Mouse (Mus musculus) heart, embryonic 12.5 days (tissue): ENCODE data around the gene 2410004B18Rik. TPM values are rescaled to one million over a fixed set of nuclear protein-coding genes. Genes with fewer than 3 reads are reported as not detected.
A peak's percentile ranks its signal among the peaks of the same experiment; 100 is the strongest.

ENCODE experiments used
- ATAC-seq: fragments of 200-750 bp; cut with Nextera tagmentation; 2 replicates; pipeline ENCODE4 v1.8.0; 2017; ENCODE audit warnings: moderate TSS enrichment, moderate library complexity; ENCODE audit not compliant: insufficient number of reproducible peaks, low FRiP score
- H3K27ac ChIP-seq: fragments of 300-500 bp; sonication (generic); 2 replicates; pipeline ENCODE4 v1.5.1; 2016; ENCODE audit warnings: mild to moderate bottlenecking, moderate library complexity; ENCODE audit not compliant: poor library complexity, severe bottlenecking
- H3K27me3 ChIP-seq: fragments of 300-500 bp; sonication (generic); replicated peaks from 2 replicates; pipeline ENCODE4 v1.6.1; 2016; ENCODE audit warnings: mild to moderate bottlenecking, moderate library complexity
- H3K36me3 ChIP-seq: fragments of 300-500 bp; sonication (generic); 2 replicates; pipeline ENCODE4 v1.6.1; 2016; ENCODE audit warnings: mild to moderate bottlenecking, moderate library complexity
- H3K4me1 ChIP-seq: fragments of 300-500 bp; sonication (generic); replicated peaks from 2 replicates; pipeline ENCODE4 v1.6.1; 2016; ENCODE audit warnings: mild to moderate bottlenecking
- H3K4me2 ChIP-seq: fragments of 300-500 bp; sonication (generic); 2 replicates; pipeline ENCODE4 v1.6.1; 2016; ENCODE audit warnings: mild to moderate bottlenecking, moderate library complexity
- H3K4me3 ChIP-seq: fragments of 300-500 bp; sonication (generic); 2 replicates; pipeline ENCODE4 v1.5.1; 2016; ENCODE audit warnings: mild to moderate bottlenecking
- H3K9ac ChIP-seq: fragments of 300-500 bp; sonication (generic); 2 replicates; pipeline ENCODE4 v1.6.1; 2016; ENCODE audit warnings: mild to moderate bottlenecking, moderate library complexity
- H3K9me3 ChIP-seq: fragments of 300-500 bp; sonication (generic); replicated peaks from 2 replicates; pipeline ENCODE4 v1.6.1; 2016; ENCODE audit warnings: mild to moderate bottlenecking, moderate library complexity
- WGBS: fragments of 180-500 bp; shearing (Covaris S2); methylation state at CpG from one replicate; pipeline ENCODE4 v1.1.7; 2016; 5-methylcytosine and 5-hydroxymethylcytosine counted together
- polyA plus RNA-seq: library from polyadenylated mRNA; unstranded; fragments of >200 nt; fragmentation: Nextera tagmentation; extraction: Ambion mirVana; gene quantifications from 2 replicates; pipeline ENCODE4 v1.2.1, GENCODE M21; 2016

Gene 2410004B18Rik
- 46.6 and 47.2 TPM in 2 replicates for polyA plus RNA-seq

DNA sequence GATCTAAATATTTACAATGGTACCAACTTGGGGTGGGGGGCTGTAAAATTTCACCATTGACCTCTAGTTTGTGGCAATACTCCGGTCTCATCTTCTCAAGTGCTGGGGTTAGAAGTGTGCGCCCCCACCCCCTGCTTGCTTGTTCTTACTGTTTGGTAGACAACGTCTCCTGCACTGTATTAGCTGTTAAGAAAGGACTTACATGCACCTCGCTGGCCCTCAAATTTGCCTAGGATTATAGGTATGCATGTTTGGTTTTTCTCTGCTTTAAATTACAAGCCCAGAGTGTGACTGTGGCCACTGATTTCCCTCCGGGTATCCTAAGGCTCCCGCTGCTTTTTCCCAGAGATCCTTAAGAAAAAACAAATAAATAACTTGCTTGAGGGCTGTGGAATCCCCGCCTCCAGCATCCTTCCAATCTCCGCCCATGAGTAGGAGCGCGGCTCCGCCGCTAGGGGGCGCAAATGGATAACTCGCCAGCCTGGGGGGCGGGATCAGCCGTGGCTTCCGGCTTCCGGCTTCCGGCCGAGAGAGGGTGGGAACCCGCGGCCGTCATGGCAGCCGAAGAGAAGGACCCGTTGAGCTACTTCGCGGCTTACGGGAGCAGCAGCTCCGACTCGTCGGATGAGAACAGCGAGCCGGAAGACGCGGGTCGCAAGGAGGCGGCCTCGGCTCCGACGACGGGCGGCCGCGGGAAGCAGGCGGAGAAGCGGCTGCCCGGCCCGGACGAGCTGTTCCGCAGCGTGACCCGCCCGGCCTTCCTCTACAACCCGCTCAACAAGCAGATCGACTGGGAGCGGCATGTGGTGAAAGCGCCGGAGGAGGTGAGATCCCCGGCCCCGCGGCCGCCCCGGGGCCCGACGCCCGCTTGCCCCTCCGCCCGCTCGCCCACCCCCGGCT is at the start of gene 2410004B18Rik:
Gene 2410004B18Rik (plus strand): TSS at position 510 of the 900 bp plus-strand sequence.
- Histone ChIP-seq H3K4me1 (peaks cover 24% of the 10 kb centered on the region), H3K4me2 (peak within 1 kb of the TSS; percentile 90), H3K36me3 (peaks cover 33% of the 10 kb centered on the region), H3K9me3 (no peaks in the 10 kb centered on the region), H3K4me3 (peak within 1 kb of the TSS; percentile 98), H3K9ac (peak within 1 kb of the TSS; percentile 96), H3K27ac (peak within 1 kb of the TSS; percentile 62), H3K27me3 (no peaks in the 10 kb centered on the region)
- ATAC-seq: peak; percentile 92
- WGBS: 2% methylated on average over 64 of the region's 70 CpGs

- WGBS: 71% methylated on average over 18 of the region's 18 CpGs
- no peak overlapping the region for H3K27ac ChIP-seq
- no peak overlapping the region for H3K4me2 ChIP-seq
- H3K4me3 ChIP-seq: no peak overlapping the region
- H3K9me3 ChIP-seq: no peaks in the 10 kb centered on the region; the same call in 1 of the 2 replicates
- no peaks in the 10 kb centered on the region for H3K27me3 ChIP-seq
- H3K36me3 ChIP-seq: no peaks in the 10 kb centered on the region
- ATAC-seq: no peak
- H3K4me1 ChIP-seq: peaks cover 34% of the 10 kb centered on the region
- H3K9ac ChIP-seq: no peak overlapping the region
Measured at GRCm38 (mm10) chr3:145890346-145891132, 47.3 kb upstream of the 2410004B18Rik start.

DNA sequence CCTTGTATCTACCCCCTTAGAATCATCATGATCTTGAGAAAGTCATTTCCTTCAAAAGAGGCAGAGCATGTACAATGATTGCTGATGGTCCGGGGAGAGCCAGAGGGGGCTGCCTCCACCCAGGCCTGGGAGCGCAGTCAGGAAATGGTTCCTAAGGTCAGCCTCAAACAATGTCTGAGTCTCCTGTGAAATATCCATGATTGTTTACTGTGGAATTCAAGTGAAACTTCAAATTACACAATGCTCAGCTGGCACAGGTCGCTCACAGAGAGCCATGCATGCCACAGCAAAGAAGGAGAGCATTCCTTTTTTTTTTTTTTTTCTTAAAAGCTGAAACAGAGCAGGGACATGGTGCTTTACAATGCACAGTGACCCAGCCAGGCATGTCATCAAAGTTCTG is 45.4 kb upstream of the 2410004B18Rik start:
- Histone ChIP-seq H3K36me3 (no peaks in the 10 kb centered on the region), H3K4me2 (no peak overlapping the region), H3K4me1 (peaks cover 29% of the 10 kb centered on the region), H3K27me3 (no peaks in the 10 kb centered on the region), H3K9me3 (no peaks in the 10 kb centered on the region; the same call in 1 of the 2 replicates), H3K9ac (no peak overlapping the region), H3K27ac (no peak overlapping the region), H3K4me3 (no peak overlapping the region)
- ATAC-seq: no peak
- WGBS: 70% methylated on average over 3 of the region's 3 CpGs

DNA sequence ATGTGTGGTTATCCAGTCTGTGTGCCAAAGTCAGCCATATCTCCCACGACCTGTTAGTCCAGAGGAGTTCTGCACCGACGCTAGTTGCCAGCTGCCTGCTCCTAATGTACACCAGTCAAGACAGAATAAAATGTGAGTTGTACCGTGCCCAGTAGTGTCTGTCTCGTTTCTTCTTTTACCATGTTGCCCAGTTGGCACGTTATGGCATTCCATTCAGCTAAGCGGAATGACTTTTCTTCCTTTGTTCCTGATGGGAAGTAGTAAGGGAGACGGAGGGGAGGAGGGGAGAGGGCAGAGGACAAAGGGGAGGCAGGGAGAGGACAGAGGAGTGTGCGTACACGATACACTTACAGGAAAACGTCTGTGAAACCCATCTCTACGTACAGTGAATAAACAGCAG is 43.7 kb upstream of the 2410004B18Rik start:
- Histone ChIP-seq H3K4me3 (no peak overlapping the region), H3K4me2 (no peak overlapping the region), H3K27ac (no peak overlapping the region), H3K4me1 (peaks cover 25% of the 10 kb centered on the region), H3K27me3 (no peaks in the 10 kb centered on the region), H3K9me3 (no peaks in the 10 kb centered on the region; the same call in 1 of the 2 replicates), H3K36me3 (no peaks in the 10 kb centered on the region), H3K9ac (no peak overlapping the region)
- no peak for ATAC-seq
- 80% methylated on average over 12 of the region's 12 CpGs for WGBS

GRCm38 (mm10) chr3:145897749-145898148 is 40.1 kb upstream of the 2410004B18Rik start:
- WGBS: 34% methylated on average over 11 of the region's 11 CpGs
- H3K27ac ChIP-seq: peak overlapping the region; percentile 77
- no peaks in the 10 kb centered on the region for H3K9me3 ChIP-seq
- ATAC-seq: peak; percentile 60
- no peak overlapping the region for H3K4me2 ChIP-seq
- no peaks in the 10 kb centered on the region for H3K27me3 ChIP-seq
- peaks cover 28% of the 10 kb centered on the region for H3K4me1 ChIP-seq
- H3K4me3 ChIP-seq: no peak overlapping the region
- no peak overlapping the region for H3K9ac ChIP-seq
- H3K36me3 ChIP-seq: no peaks in the 10 kb centered on the region

GRCm38 (mm10) chr3:145899832-145900231 is 38.0 kb upstream of the 2410004B18Rik start:
- ATAC-seq: no peak
- Histone ChIP-seq H3K4me2 (no peak overlapping the region), H3K27me3 (no peaks in the 10 kb centered on the region), H3K36me3 (no peaks in the 10 kb centered on the region), H3K4me3 (no peak overlapping the region), H3K4me1 (peaks cover 28% of the 10 kb centered on the region), H3K27ac (peak overlapping the region; percentile 70), H3K9ac (no peak overlapping the region), H3K9me3 (no peaks in the 10 kb centered on the region)
- 55% methylated on average over 8 of the region's 8 CpGs for WGBS

GRCm38 (mm10) chr3:145903530-145903929 is 34.3 kb upstream of the 2410004B18Rik start:
- peaks cover 4% of the 10 kb centered on the region; the same call in 1 of the 2 replicates for H3K27me3 ChIP-seq
- no peaks in the 10 kb centered on the region for H3K36me3 ChIP-seq
- no peak overlapping the region for H3K4me2 ChIP-seq
- no peak overlapping the region for H3K4me3 ChIP-seq
- 89% methylated on average over 8 of the region's 8 CpGs for WGBS
- H3K9me3 ChIP-seq: no peaks in the 10 kb centered on the region
- peaks cover 20% of the 10 kb centered on the region for H3K4me1 ChIP-seq
- ATAC-seq: no peak
- H3K9ac ChIP-seq: no peak overlapping the region
- H3K27ac ChIP-seq: no peak overlapping the region

GRCm38 (mm10) chr3:145904850-145905776 is 32.7 kb upstream of the 2410004B18Rik start:
- Histone ChIP-seq H3K4me3 (no peak overlapping the region), H3K27me3 (peaks cover 4% of the 10 kb centered on the region; the same call in 1 of the 2 replicates), H3K27ac (no peak overlapping the region), H3K4me1 (peaks cover 7% of the 10 kb centered on the region; the same call in 1 of the 2 replicates), H3K36me3 (no peaks in the 10 kb centered on the region), H3K9me3 (no peaks in the 10 kb centered on the region), H3K4me2 (peak overlapping the region; percentile 41), H3K9ac (no peak overlapping the region)
- WGBS: 48% methylated on average over 22 of the region's 22 CpGs
- no peak for ATAC-seq

- H3K4me3 ChIP-seq: no peak overlapping the region
- H3K27ac ChIP-seq: no peak overlapping the region
- H3K9me3 ChIP-seq: no peaks in the 10 kb centered on the region
- no peaks in the 10 kb centered on the region for H3K36me3 ChIP-seq
- no peak for ATAC-seq
- WGBS: 87% methylated on average over 9 of the region's 9 CpGs
- 0 out of 2 replicates have a peak, but pooled peaks cover 3% of the 10 kb centered on the region for H3K4me1 ChIP-seq
- peaks cover 4% of the 10 kb centered on the region; the same call in 1 of the 2 replicates for H3K27me3 ChIP-seq
- no peak overlapping the region for H3K9ac ChIP-seq
- no peak overlapping the region for H3K4me2 ChIP-seq
Measured at GRCm38 (mm10) chr3:145906582-145906981, 31.2 kb upstream of the 2410004B18Rik start.

DNA sequence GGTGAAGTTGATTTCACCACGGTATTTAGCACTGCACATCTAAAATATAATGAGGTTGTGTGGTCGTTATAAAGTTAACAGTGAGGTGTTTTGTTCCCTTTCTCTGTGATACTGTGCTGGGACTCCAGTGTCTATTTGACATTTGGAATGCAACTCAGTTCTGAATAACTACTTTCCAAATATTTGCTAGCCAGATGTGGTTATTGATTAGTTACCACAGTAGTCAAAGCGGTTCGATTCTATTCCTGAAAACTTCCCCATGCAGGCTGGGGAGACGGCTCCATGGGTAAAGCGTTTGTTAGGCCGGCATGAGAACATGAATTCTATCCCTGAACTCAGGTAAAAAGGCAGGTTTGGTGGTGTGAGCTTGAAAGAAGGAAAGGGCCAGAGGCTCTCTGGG is 25.3 kb upstream of the 2410004B18Rik start:
- H3K27me3 ChIP-seq: no peaks in the 10 kb centered on the region
- H3K9ac ChIP-seq: no peak overlapping the region
- no peak overlapping the region for H3K4me3 ChIP-seq
- no peak for ATAC-seq
- 87% methylated on average over 7 of the region's 7 CpGs for WGBS
- no peak overlapping the region for H3K27ac ChIP-seq
- no peak overlapping the region for H3K4me2 ChIP-seq
- peaks cover 5% of the 10 kb centered on the region for H3K4me1 ChIP-seq
- H3K36me3 ChIP-seq: no peaks in the 10 kb centered on the region
- H3K9me3 ChIP-seq: no peaks in the 10 kb centered on the region
